Mouse (Mus musculus) ES-E14 (cell line): ENCODE measurements around the gene Apool. TPM values are rescaled to one million over a fixed set of nuclear protein-coding genes. Genes with fewer than 3 reads are reported as not detected.
"Not testable (repeated sequence)": the region's sequence is repeated elsewhere in the genome, so short reads cannot be mapped to it uniquely, and the experiment has no call there.

Experiments used
- DNase-seq: peaks from one replicate; pipeline ENCODE4 v3.0.0-alpha.2; 2013; ENCODE audit warnings: low read depth, low spot score
- H3K27ac ChIP-seq: 2 replicates; pipeline ENCODE4 v1.5.1; 2012; ENCODE audit warnings: low read depth, mild to moderate bottlenecking, low read length, moderate library complexity, mixed read lengths; ENCODE audit not compliant: poor library complexity, insufficient read depth, severe bottlenecking
- H3K36me3 ChIP-seq: 2 replicates; pipeline ENCODE4 v1.6.1; 2012; ENCODE audit warnings: mild to moderate bottlenecking, low read length, moderate library complexity, mixed read lengths; ENCODE audit not compliant: control insufficient read depth, poor library complexity, insufficient read depth, severe bottlenecking
- H3K4me1 ChIP-seq, 2 experiments: fragments of 150-350 bp in 1 of 2; sonication (generic) in 1 of 2; 2 replicates each; pipeline ENCODE4 v1.6.1; 2012; ENCODE audit warnings: low read length in 2 of 2, mild to moderate bottlenecking in 1 of 2, mixed read lengths in 1 of 2; ENCODE audit not compliant: control insufficient read depth in 2 of 2, insufficient read depth in 2 of 2, poor library complexity in 1 of 2
- H3K4me3 ChIP-seq, 2 experiments: fragments of 150-350 bp in 1 of 2; sonication (generic) in 1 of 2; 2 replicates each; pipeline ENCODE4 v1.5.1; 2012; ENCODE audit warnings: low read length in 2 of 2, low read depth in 1 of 2, mild to moderate bottlenecking in 1 of 2, mixed read lengths in 1 of 2; ENCODE audit not compliant: insufficient read depth in 1 of 2, poor library complexity in 1 of 2, severe bottlenecking in 1 of 2
- H3K9ac ChIP-seq: 2 replicates; pipeline ENCODE4 v1.6.1; 2012; ENCODE audit warnings: low read depth, mild to moderate bottlenecking, low read length, mixed read lengths; ENCODE audit not compliant: poor library complexity, insufficient read depth, severe bottlenecking
- H3K9me3 ChIP-seq: fragments of 150-350 bp; sonication (generic); 2 replicates; pipeline ENCODE4 v1.6.1; 2012; ENCODE audit warnings: low read depth, mild to moderate bottlenecking, low read length; ENCODE audit not compliant: control insufficient read depth, insufficient read depth
- CHD2 ChIP-seq: IDR thresholded peaks from 2 replicates; pipeline ENCODE4 v1.6.1; 2014; ENCODE audit warnings: mild to moderate bottlenecking, low read depth, low read length, inconsistent platforms
- HCFC1 ChIP-seq: IDR thresholded peaks from 2 replicates; pipeline ENCODE4 v1.6.1; 2012; ENCODE audit warnings: low read length, inconsistent platforms, borderline replicate concordance; ENCODE audit not compliant: insufficient read depth
- MAFK ChIP-seq: IDR thresholded peaks from 2 replicates; pipeline ENCODE4 v1.6.1; 2014; ENCODE audit warnings: mild to moderate bottlenecking, low read depth, low read length, inconsistent platforms; ENCODE audit not compliant: insufficient read depth
- ZC3H11A ChIP-seq: IDR thresholded peaks from 2 replicates; pipeline ENCODE4 v1.6.1; 2012; ENCODE audit warnings: low read depth, mild to moderate bottlenecking, inconsistent platforms, low read length, borderline replicate concordance
- ZNF384 ChIP-seq: IDR thresholded peaks from 2 replicates; pipeline ENCODE4 v1.6.1; 2012; ENCODE audit warnings: low read depth, low read length, inconsistent platforms
- in situ Hi-C, 2 experiments: fragments of 600-800 bp; cut with MboI; formaldehyde crosslinking; loops; one replicate each; pipeline ENCODE4 v1.15.1; 2025; ENCODE audit warnings: low sequenced_read_pairs in 2 of 2, inconsistent platforms in 1 of 2; ENCODE audit not compliant: unreplicated experiment in 2 of 2
- total RNA-seq: library from RNA; depleted of rRNA; stranded (reverse); fragments of 300-350 nt; gene quantifications from 2 replicates; pipeline ENCODE4 v1.2.3, GENCODE M21; 2012; rRNA removed

Gene Apool
- total RNA-seq, 1 experiment = 16.8 TPM

GRCm38 (mm10) chrX:112368426-112368825, 57.3 kb downstream of the Apool start:
- no peaks in the 10 kb centered on the region for H3K36me3 ChIP-seq
- no peak for DNase-seq
- H3K9ac ChIP-seq = no peak overlapping the region
- in situ Hi-C loops = no loop called here
- TF ChIP-seq CHD2 = no peak
- no peak for TF ChIP-seq HCFC1
- TF ChIP-seq ZC3H11A = no peak
- no peak for TF ChIP-seq MAFK
- no peak for TF ChIP-seq ZNF384
- H3K4me1 ChIP-seq = no peaks in the 10 kb centered on the region
- no peaks in the 10 kb centered on the region for H3K9me3 ChIP-seq
- H3K27ac ChIP-seq = no peak overlapping the region
- H3K4me3 ChIP-seq = no peak overlapping the region

- H3K9ac ChIP-seq, H3K27ac ChIP-seq, H3K9me3 ChIP-seq, H3K4me3 ChIP-seq, H3K4me1 ChIP-seq, in situ Hi-C loops, H3K36me3 ChIP-seq: not testable (repeated sequence)
- peak; percentile 20 for DNase-seq
Observed at GRCm38 (mm10) chrX:112370577-112371410, 59.7 kb downstream of the Apool start.

- Histone ChIP-seq H3K9me3 (no peaks in the 10 kb centered on the region), H3K27ac (no peak within 1 kb of the TSS), H3K4me3 (no peak within 1 kb of the TSS), H3K9ac (no peak within 1 kb of the TSS), H3K4me1 (no peaks in the 10 kb centered on the region), H3K36me3 (no peaks in the 10 kb centered on the region)
- in situ Hi-C loops = no loop called here
- DNase-seq = no peak
- no peak for TF ChIP-seq MAFK
- no peak for TF ChIP-seq CHD2
- no peak for TF ChIP-seq HCFC1
- no peak for TF ChIP-seq ZC3H11A
- TF ChIP-seq ZNF384 = no peak
Observed at GRCm38 (mm10) chrX:112406679-112407078, 95.5 kb downstream of the Apool start, which contains the start of gene Satl1. Gene Satl1, minus strand, starts transcription at chrX:112406779.

- TF ChIP-seq MAFK (no peak), CHD2 (no peak)
- no peak overlapping the region for H3K9ac ChIP-seq
- DNase-seq = no peak
- no peak overlapping the region for H3K27ac ChIP-seq
- H3K4me1 ChIP-seq = no peaks in the 10 kb centered on the region
- no peak overlapping the region for H3K4me3 ChIP-seq
- H3K36me3 ChIP-seq = no peaks in the 10 kb centered on the region
- no peaks in the 10 kb centered on the region for H3K9me3 ChIP-seq
- in situ Hi-C loops = no loop called here
Observed at GRCm38 (mm10) chrX:112412309-112412708, 101.2 kb downstream of the Apool start.

Other genes starting within 250 kb of the Apool start
- 0.22 TPM in 1 of 2 replicates, not detected in the other for gene 4933403O08Rik, start 72.3 kb upstream of the Apool start, total RNA-seq
- not detected in 2 replicates for gene Satl1, start 95.4 kb downstream of the Apool start, total RNA-seq
- gene 2010106E10Rik, start 183.9 kb downstream of the Apool start, total RNA-seq = not detected in 2 replicates